Mouse (Mus musculus): ENCODE results near the gene Syce1l. TPM values are rescaled to one million over a fixed set of nuclear protein-coding genes. Genes with fewer than 3 reads are reported as not detected.

The Syce1l gene
- polyA plus RNA-seq, 1 experiment = 0.61 TPM

DNA sequence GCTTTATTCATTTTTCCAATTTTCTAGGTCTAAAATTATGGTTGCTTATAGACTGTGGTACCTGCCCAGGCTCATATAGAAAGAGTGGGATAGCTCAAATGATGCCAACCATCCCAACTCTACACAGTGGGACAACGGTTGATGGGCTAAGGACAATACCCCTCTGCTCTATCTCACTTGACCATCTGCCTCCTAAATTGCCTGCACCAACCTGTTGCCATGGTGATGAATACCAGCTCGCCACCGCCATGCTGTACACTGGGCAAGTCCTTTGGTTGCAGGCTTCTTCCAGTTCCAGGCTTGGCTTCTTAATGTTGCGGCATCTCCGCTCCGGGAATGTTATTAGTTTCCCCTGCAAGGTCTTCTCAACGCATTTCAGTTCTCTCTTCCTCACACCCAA, 62.0 kb downstream of the Syce1l start:
- no peak for TF ChIP-seq POLR2A (IDR thresholded peaks at IDR 0.05; ENCODE audit: extremely low read depth, insufficient read depth, low read length)
- TF ChIP-seq CTCF (IDR thresholded peaks at IDR 0.05; ENCODE audit: extremely low read depth, insufficient read depth, low read length) = no peak
- H3K4me1 ChIP-seq (ENCODE audit: control insufficient read depth, insufficient read depth, low read length) = no peaks in the 10 kb centered on the region
- no peak overlapping the region for H3K27ac ChIP-seq (ENCODE audit: insufficient read depth, low read length)
- no peak overlapping the region for H3K4me3 ChIP-seq (ENCODE audit: insufficient read depth, low read length)

Other genes with a start within 250 kb of the Syce1l start
- gene Mon1b, start 7.6 kb upstream of the Syce1l start, polyA plus RNA-seq (2012; rRNA removed) = 7.3 and 8.5 TPM in 2 replicates
- gene Adamts18, start 205.5 kb downstream of the Syce1l start, polyA plus RNA-seq (2012; rRNA removed) = 0.71 and 0.83 TPM in 2 replicates

All from cortical plate, adult 2 months (tissue).